Mouse (Mus musculus) stomach, postnatal 0 days (tissue): Measurements from ENCODE around the gene Gm20604. TPM values are rescaled to one million over a fixed set of nuclear protein-coding genes. Genes with fewer than 3 reads are reported as not detected.

Experiments
- ATAC-seq: fragments of 200-750 bp; cut with Nextera tagmentation; 2 replicates; pipeline ENCODE4 v1.8.0; 2017; ENCODE audit not compliant: low FRiP score, low TSS enrichment
- DNase-seq: peaks from one replicate; pipeline ENCODE4 v3.0.0-alpha.2; 2016; ENCODE audit warnings: low spot score
- H3K27ac ChIP-seq: fragments of 300-500 bp; sonication (generic); replicated peaks from 2 replicates; pipeline ENCODE4 v1.5.1; 2014; ENCODE audit warnings: mild to moderate bottlenecking, control low read depth
- H3K27me3 ChIP-seq: fragments of 300-500 bp; sonication (generic); 2 replicates; pipeline ENCODE4 v1.6.1; 2014; ENCODE audit warnings: low read length; ENCODE audit not compliant: control insufficient read depth, insufficient read depth
- H3K36me3 ChIP-seq: fragments of 300-500 bp; sonication (generic); 2 replicates; pipeline ENCODE4 v1.6.1; 2014; ENCODE audit warnings: low read length, mixed read lengths; ENCODE audit not compliant: control insufficient read depth, insufficient read depth
- H3K4me1 ChIP-seq: fragments of 300-500 bp; sonication (generic); replicated peaks from 2 replicates; pipeline ENCODE4 v1.6.1; 2014; ENCODE audit warnings: antibody characterized with exemption; ENCODE audit not compliant: control insufficient read depth, insufficient read depth
- H3K4me2 ChIP-seq: fragments of 300-500 bp; sonication (generic); replicated peaks from 2 replicates; pipeline ENCODE4 v1.6.1; 2014; ENCODE audit warnings: low read depth, mild to moderate bottlenecking, control low read depth, moderate library complexity
- H3K4me3 ChIP-seq: fragments of 300-500 bp; sonication (generic); 2 replicates; pipeline ENCODE4 v1.5.1; 2014; ENCODE audit warnings: low read depth, low read length, control low read depth
- H3K9ac ChIP-seq: fragments of 300-500 bp; sonication (generic); 2 replicates; pipeline ENCODE4 v1.6.1; 2014; ENCODE audit warnings: mild to moderate bottlenecking, low read length, control low read depth, mixed read lengths
- H3K9me3 ChIP-seq: fragments of 300-500 bp; sonication (generic); 2 replicates; pipeline ENCODE4 v1.6.1; 2016; ENCODE audit warnings: low read length; ENCODE audit not compliant: control insufficient read depth
- CTCF ChIP-seq: IDR thresholded peaks from 2 replicates; pipeline ENCODE4 v1.5.1; 2016; ENCODE audit warnings: antibody characterized with exemption, low read depth, mild to moderate bottlenecking, moderate library complexity
- EP300 ChIP-seq: optimal IDR thresholded peaks from 2 replicates; pipeline ENCODE3; 2016; ENCODE audit warnings: antibody characterized with exemption
- WGBS: fragments of 180-500 bp; shearing (Covaris S2); extraction: QIAGEN DNeasy Blood & Tissue Kit; methylation state at CpG from one replicate; pipeline ENCODE4 v1.1.7; 2014; 5-methylcytosine and 5-hydroxymethylcytosine counted together
- polyA plus RNA-seq: library from polyadenylated mRNA; unstranded; fragments of >200 nt; fragmentation: Nextera tagmentation; extraction: Ambion mirVana; gene quantifications from 2 replicates; pipeline ENCODE4 v1.2.1, GENCODE M21; 2015

The Gm20604 gene
- polyA plus RNA-seq, 1 experiment from 2014 or later = 10.3 TPM

GRCm38 (mm10) chr12:102709896-102710295 lies 48.6 kb downstream of the Gm20604 start:
- TF ChIP-seq EP300 (no peak), CTCF (no peak)
- WGBS = 80% methylated on average over 5 of the region's 5 CpGs
- no peaks in the 10 kb centered on the region for H3K9me3 ChIP-seq
- no peaks in the 10 kb centered on the region for H3K4me1 ChIP-seq
- no peak overlapping the region for H3K27ac ChIP-seq
- no peak overlapping the region for H3K4me2 ChIP-seq
- H3K4me3 ChIP-seq = no peak overlapping the region
- H3K36me3 ChIP-seq = no peaks in the 10 kb centered on the region
- no peaks in the 10 kb centered on the region for H3K27me3 ChIP-seq
- DNase-seq (no peak), ATAC-seq (no peak)
- H3K9ac ChIP-seq = no peak overlapping the region

GRCm38 (mm10) chr12:102708220-102708619 lies 50.3 kb downstream of the Gm20604 start:
- no peaks in the 10 kb centered on the region for H3K9me3 ChIP-seq
- 64% methylated on average over 11 of the region's 11 CpGs for WGBS
- H3K4me1 ChIP-seq = peaks cover 2% of the 10 kb centered on the region; the same call in 1 of the 2 replicates
- TF ChIP-seq CTCF (peak; percentile 58), EP300 (no peak)
- DNase-seq (peak; percentile 50), ATAC-seq (peak; percentile 59)
- no peak overlapping the region for H3K4me3 ChIP-seq
- no peaks in the 10 kb centered on the region for H3K36me3 ChIP-seq
- peak overlapping the region; percentile 41; the same call in 1 of the 2 replicates for H3K27ac ChIP-seq
- no peak overlapping the region for H3K9ac ChIP-seq
- H3K4me2 ChIP-seq = no peak overlapping the region
- H3K27me3 ChIP-seq = no peaks in the 10 kb centered on the region

GRCm38 (mm10) chr12:102706833-102707463 lies 51.5 kb downstream of the Gm20604 start:
- no peaks in the 10 kb centered on the region for H3K36me3 ChIP-seq
- TF ChIP-seq EP300 = no peak
- TF ChIP-seq CTCF = no peak
- no peak overlapping the region for H3K27ac ChIP-seq
- no peak for DNase-seq
- no peak overlapping the region for H3K4me2 ChIP-seq
- H3K4me1 ChIP-seq = peaks cover 2% of the 10 kb centered on the region; the same call in 1 of the 2 replicates
- no peak for ATAC-seq
- H3K4me3 ChIP-seq = no peak overlapping the region
- H3K27me3 ChIP-seq = no peaks in the 10 kb centered on the region
- 86% methylated on average over 10 of the region's 10 CpGs for WGBS
- no peak overlapping the region for H3K9ac ChIP-seq
- no peaks in the 10 kb centered on the region for H3K9me3 ChIP-seq

- DNase-seq (no peak), ATAC-seq (no peak)
- H3K9me3 ChIP-seq = no peaks in the 10 kb centered on the region
- no peak overlapping the region for H3K27ac ChIP-seq
- 64% methylated on average over 6 of the region's 6 CpGs for WGBS
- no peak overlapping the region for H3K4me3 ChIP-seq
- H3K4me2 ChIP-seq = peak overlapping the region; percentile 95; the same call in 1 of the 2 replicates
- H3K27me3 ChIP-seq = no peaks in the 10 kb centered on the region
- TF ChIP-seq CTCF (no peak), EP300 (no peak)
- H3K36me3 ChIP-seq = no peaks in the 10 kb centered on the region
- no peak overlapping the region for H3K9ac ChIP-seq
- H3K4me1 ChIP-seq = peaks cover 2% of the 10 kb centered on the region; the same call in 1 of the 2 replicates
These were observed 52.4 kb downstream of the Gm20604 start for GRCm38 (mm10) chr12:102705906-102706640.

- Histone ChIP-seq H3K4me1 (peaks cover 2% of the 10 kb centered on the region; the same call in 1 of the 2 replicates), H3K36me3 (no peaks in the 10 kb centered on the region), H3K4me2 (peak overlapping the region; percentile 95), H3K4me3 (peak overlapping the region; percentile 72), H3K9ac (peak overlapping the region; percentile 91), H3K27me3 (no peaks in the 10 kb centered on the region), H3K9me3 (no peaks in the 10 kb centered on the region), H3K27ac (peak overlapping the region; percentile 94)
- 2% methylated on average over 41 of the region's 45 CpGs for WGBS
- DNase-seq (peak; percentile 89), ATAC-seq (peak; percentile 73)
- no peak for TF ChIP-seq EP300
- TF ChIP-seq CTCF = peak; percentile 90
These were observed 53.1 kb downstream of the Gm20604 start for GRCm38 (mm10) chr12:102705216-102705871.
